Mouse (Mus musculus) CD8-positive naive resting alpha-beta T cell, adult 2 months (primary cell): ENCODE results near the gene Nle1.

Experiments used
- DNase-seq, 2 experiments: peaks; one replicate each; pipeline ENCODE4 v3.0.0; 2022; ENCODE audit warnings: low read depth in 2 of 2, low spot score in 2 of 2

The Nle1 gene

GRCm38 (mm10) chr11:82920768-82921167, 12.6 kb upstream of the Nle1 start:
- DNase-seq, result no peak

GRCm38 (mm10) chr11:82914711-82915352, 6.6 kb upstream of the Nle1 start:
- DNase-seq, result peak; percentile 67 to 69

GRCm38 (mm10) chr11:82910679-82911389, 2.6 kb upstream of the Nle1 start:
- DNase-seq, result no peak

- no peak for DNase-seq
These were observed 2.0 kb upstream of the Nle1 start, which contains the start of gene Unc45b for GRCm38 (mm10) chr11:82910250-82910649. Unc45b (plus strand) TSS chr11:82910550.

GRCm38 (mm10) chr11:82908608-82908989, 388 bp upstream of the Nle1 start:
- DNase-seq, result no peak

GRCm38 (mm10) chr11:82905816-82906215, 2.4 kb downstream of the Nle1 start:
- DNase-seq, result no peak

GRCm38 (mm10) chr11:82904952-82905351, 3.3 kb downstream of the Nle1 start:
- no peak for DNase-seq

- no peak for DNase-seq
These were observed 6.5 kb downstream of the Nle1 start for GRCm38 (mm10) chr11:82901606-82902310.

GRCm38 (mm10) chr11:82899720-82900119, 8.5 kb downstream of the Nle1 start:
- DNase-seq, result no peak

- DNase-seq, result no peak
These were observed 10.7 kb downstream of the Nle1 start for GRCm38 (mm10) chr11:82897478-82897877.

- DNase-seq, result no peak
These were observed 16.3 kb downstream of the Nle1 start, which contains the start of gene Fndc8 for GRCm38 (mm10) chr11:82891936-82892335. Fndc8 (plus strand) TSS chr11:82892124.

- DNase-seq, result peak; percentile 90 to 93
These were observed 17.9 kb downstream of the Nle1 start, which contains the start of gene Rad51d for GRCm38 (mm10) chr11:82890342-82890762. Rad51d (minus strand) TSS chr11:82890614.

GRCm38 (mm10) chr11:82889524-82890341, 18.5 kb downstream of the Nle1 start:
- DNase-seq, result peak in 1 of 2 experiments; percentile 4

- DNase-seq, result no peak
These were observed 19.7 kb downstream of the Nle1 start for GRCm38 (mm10) chr11:82888491-82888946.

GRCm38 (mm10) chr11:82886559-82886958, 21.7 kb downstream of the Nle1 start:
- DNase-seq, result no peak

- DNase-seq, result no peak
These were observed 25.0 kb downstream of the Nle1 start for GRCm38 (mm10) chr11:82883180-82883579.

GRCm38 (mm10) chr11:82877726-82878344, 30.4 kb downstream of the Nle1 start:
- DNase-seq, result no peak

- DNase-seq, result no peak
These were observed 32.6 kb downstream of the Nle1 start for GRCm38 (mm10) chr11:82875631-82876030.

GRCm38 (mm10) chr11:82874924-82875323, 33.3 kb downstream of the Nle1 start:
- no peak for DNase-seq

- peak; percentile 92 to 93 for DNase-seq
These were observed 37.2 kb downstream of the Nle1 start, which contains the start of gene Rffl for GRCm38 (mm10) chr11:82871031-82871446. Rffl (minus strand) TSS chr11:82871210.
